In the genomic region with DNA sequence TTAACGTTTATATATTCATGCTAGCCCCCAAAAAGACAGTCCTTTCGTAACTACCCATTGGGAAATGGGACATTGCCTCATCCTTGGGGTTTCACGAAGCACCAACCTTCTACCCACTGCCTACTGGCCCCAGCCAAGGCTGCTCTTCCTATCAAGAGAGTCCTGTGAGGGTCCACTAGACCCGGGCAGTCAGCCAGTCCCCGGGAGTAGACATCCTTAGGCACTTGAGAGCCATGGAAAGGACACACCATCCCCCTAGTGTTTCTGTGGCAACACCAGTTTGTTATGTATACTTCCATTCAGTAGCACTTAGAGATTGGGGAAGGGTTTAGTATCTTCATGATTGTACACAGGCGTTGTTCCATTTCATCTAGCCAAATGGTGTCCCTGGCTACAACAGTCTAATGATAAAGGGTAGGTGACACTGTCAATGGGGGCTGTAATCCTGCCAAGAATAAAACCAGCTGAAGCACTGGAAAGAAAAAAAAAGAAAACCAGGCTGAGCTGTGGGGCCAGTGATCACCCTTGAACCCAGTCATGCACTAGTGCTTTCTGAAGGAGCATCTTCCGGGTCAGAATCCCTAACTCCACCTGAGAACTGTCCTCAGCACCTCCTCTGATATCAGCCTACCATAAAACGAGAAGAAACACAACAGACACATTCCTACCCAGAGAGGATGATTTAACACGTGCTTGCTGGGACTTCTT, we compare ENCODE assay signal across 9 mouse cellular contexts.
DNase-seq lines count a peak whose midpoint lies in the region; ATAC-seq lines count a peak whose summit lies in the region.
"Had no signal": no experiment of that assay in that cellular context is flagged by ENCODE, and none has a peak within 500 bp of the region (broad histone marks: within the 10 kb centered on the region; RNA-seq: fewer than 3 reads in every experiment).

No protein-coding gene starts in this region.

- no peaks in the 10 kb centered on the region for H3K9me3 ChIP-seq in heart, embryonic 16.5 days (replicated peaks; ENCODE audit: control insufficient read depth, low read length)
- no peaks in the 10 kb centered on the region for H3K9me3 ChIP-seq in liver, embryonic 12.5 days (replicated peaks)
- no peaks in the 10 kb centered on the region for H3K9me3 ChIP-seq in stomach, embryonic 15.5 days

- peak overlapping the region; percentile 71 for H3K27ac ChIP-seq in heart, embryonic 16.5 days (ENCODE audit: low read length)
- 0 out of 2 replicates have a peak overlapping the region, but pooled peaks have one; percentile 7 for H3K27ac ChIP-seq in liver, embryonic 12.5 days
- peak overlapping the region; percentile 86 for H3K27ac ChIP-seq in stomach, embryonic 15.5 days

- H3K9ac ChIP-seq in heart, embryonic 16.5 days (ENCODE audit: low read length): no peak overlapping the region
- H3K9ac ChIP-seq in liver, embryonic 12.5 days: no peak overlapping the region
- no peak overlapping the region for H3K9ac ChIP-seq in stomach, embryonic 15.5 days

- H3K27me3 ChIP-seq in heart, embryonic 16.5 days (ENCODE audit: control insufficient read depth, insufficient read depth, low read length): no peaks in the 10 kb centered on the region
- no peaks in the 10 kb centered on the region for H3K27me3 ChIP-seq in liver, embryonic 12.5 days (replicated peaks)
- H3K27me3 ChIP-seq in stomach, embryonic 15.5 days (replicated peaks): no peaks in the 10 kb centered on the region

- H3K4me2 ChIP-seq in heart, embryonic 16.5 days (ENCODE audit: low read depth, low read length): no peak overlapping the region
- H3K4me2 ChIP-seq in liver, embryonic 12.5 days: no peak overlapping the region
- H3K4me2 ChIP-seq in stomach, embryonic 15.5 days: no peak overlapping the region

- peak; percentile 62 for ATAC-seq in heart, embryonic 16.5 days (replicated peaks; ENCODE audit: extremely low read depth, insufficient read depth, low FRiP score)
- no peak for ATAC-seq in liver, embryonic 12.5 days
- ATAC-seq in stomach, embryonic 15.5 days (ENCODE audit: insufficient read depth, low FRiP score, low read depth): no peak

- 33% methylated on average over 9 of the region's 9 CpGs for WGBS in heart, embryonic 16.5 days
- 66% methylated on average over 9 of the region's 9 CpGs for WGBS in liver, embryonic 12.5 days (ENCODE audit: insufficient replicate concordance)
- 69% methylated on average over 9 of the region's 9 CpGs for WGBS in stomach, embryonic 15.5 days

- no peak overlapping the region for H3K4me3 ChIP-seq in heart, embryonic 16.5 days (ENCODE audit: low read length)
- no peak overlapping the region for H3K4me3 ChIP-seq in liver, embryonic 12.5 days
- H3K4me3 ChIP-seq in stomach, embryonic 15.5 days (replicated peaks): no peak overlapping the region

- peak; percentile 37 for DNase-seq in ovary, postnatal 36 days (ENCODE audit: low spot score)
- no peak for DNase-seq in ovary, adult 18-20 months (ENCODE audit: low spot score)
- no peak for DNase-seq in ovary, postnatal 14 days (ENCODE audit: low spot score)
- DNase-seq in testis, postnatal 14 days (ENCODE audit: low spot score): no peak
- DNase-seq in left cerebral cortex, adult 8-10 months (ENCODE audit: low spot score in 2 of 2): no peak
- DNase-seq: gastrocnemius, postnatal 25 days had no signal

- H3K4me1 ChIP-seq in heart, embryonic 16.5 days (ENCODE audit: control insufficient read depth, insufficient read depth, low read length): peaks cover 65% of the 10 kb centered on the region
- H3K4me1 ChIP-seq in liver, embryonic 12.5 days: peaks cover 65% of the 10 kb centered on the region
- peaks cover 43% of the 10 kb centered on the region for H3K4me1 ChIP-seq in stomach, embryonic 15.5 days

- no peaks in the 10 kb centered on the region for H3K36me3 ChIP-seq in heart, embryonic 16.5 days (ENCODE audit: control insufficient read depth, insufficient read depth)
- H3K36me3 ChIP-seq in liver, embryonic 12.5 days: no peaks in the 10 kb centered on the region
- H3K36me3 ChIP-seq in stomach, embryonic 15.5 days: no peaks in the 10 kb centered on the region

Comparison
In these comparisons a context has a peak if more than half of its experiments do, and no peak if none do; other contexts are left out.
1. H3K27ac ChIP-seq: peak in every context shown above with its lines; median percentile 86 in stomach, embryonic 15.5 days; 71 in heart, embryonic 16.5 days; 7 in liver, embryonic 12.5 days.